Mouse (Mus musculus) small intestine, adult 2 months (tissue): Measurements from ENCODE around the gene Olfr522.

Source experiments
- CTCF ChIP-seq: fragments of 200-500 bp; IDR thresholded peaks from 2 replicates; pipeline ENCODE4 v1.5.1; 2012; ENCODE audit warnings: low read depth, mild to moderate bottlenecking, control low read depth, inconsistent platforms, low read length, moderate library complexity, mixed read lengths; ENCODE audit not compliant: insufficient replicate concordance, insufficient read length; ENCODE audit errors: extremely low read depth
- POLR2A ChIP-seq: fragments of 200-500 bp; IDR thresholded peaks from 2 replicates; pipeline ENCODE4 v1.6.1; 2012; ENCODE audit warnings: low read depth, mild to moderate bottlenecking, control low read depth, inconsistent platforms, low read length, moderate library complexity

DNA sequence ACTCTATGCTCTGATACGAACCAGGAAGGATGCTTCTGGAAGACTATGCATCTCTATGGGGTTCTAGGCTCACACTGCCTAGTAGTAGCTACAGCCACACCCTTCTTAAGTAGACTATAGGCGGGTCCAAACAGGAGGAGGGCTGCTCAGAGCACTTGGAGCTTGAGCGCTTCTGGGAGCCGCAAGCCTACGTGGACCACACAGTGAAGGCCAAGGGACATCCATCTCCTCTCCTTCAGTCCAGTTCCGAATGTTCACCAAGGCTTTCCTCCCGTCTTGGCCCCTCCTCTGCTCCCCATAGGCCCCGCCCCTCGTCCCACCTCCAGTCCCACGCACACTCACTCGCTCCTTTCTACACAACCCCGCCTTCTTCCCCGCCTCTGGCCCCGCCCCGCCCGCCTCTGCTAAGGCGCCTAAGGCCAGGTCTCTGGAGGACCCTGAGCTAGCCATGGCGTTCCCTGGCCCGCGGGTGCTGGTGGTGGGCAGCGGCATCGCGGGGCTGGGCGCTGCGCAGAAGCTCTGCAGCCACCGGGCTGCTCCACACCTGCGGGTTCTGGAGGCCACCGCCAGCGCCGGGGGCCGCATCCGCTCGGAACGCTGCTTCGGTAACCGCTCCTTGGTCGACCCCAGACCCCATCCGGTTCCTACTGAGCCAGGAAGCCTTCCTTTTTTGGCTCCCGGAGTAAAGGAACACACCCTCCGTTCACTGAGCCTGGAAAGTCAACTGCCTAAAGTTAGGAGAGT is 39.1 kb downstream of the Olfr522 start:
- TF ChIP-seq CTCF, result no peak
- peak; percentile 38; the same call in 1 of the 2 replicates for TF ChIP-seq POLR2A
